Mouse (Mus musculus): ENCODE data around the gene Grip1. TPM values are rescaled to one million over a fixed set of nuclear protein-coding genes. Genes with fewer than 3 reads are reported as not detected.

Grip1 gene
- polyA plus RNA-seq, 1 experiment, result 0.13 TPM

- WGBS, result 86% methylated on average over 3 of the region's 3 CpGs
- no peaks in the 10 kb centered on the region for H3K4me1 ChIP-seq (ENCODE audit: control insufficient read depth, insufficient read depth, insufficient read length, low read length)
- H3K36me3 ChIP-seq (ENCODE audit: control insufficient read depth, insufficient read depth, low read length), result no peaks in the 10 kb centered on the region
- TF ChIP-seq POLR2A (IDR thresholded peaks at IDR 0.05; ENCODE audit: low read depth, low read length), result no peak
- TF ChIP-seq CTCF (IDR thresholded peaks at IDR 0.05; ENCODE audit: extremely low read depth, insufficient read length, insufficient replicate concordance, low read depth, low read length), result no peak
- H3K4me3 ChIP-seq (ENCODE audit: low read depth, low read length), result no peak overlapping the region
- no peak overlapping the region for H3K27ac ChIP-seq (ENCODE audit: insufficient read depth, low read depth, low read length)
- H3K27me3 ChIP-seq (ENCODE audit: control insufficient read depth, insufficient read depth, low read length), result no peaks in the 10 kb centered on the region
Measured at GRCm38 (mm10) chr10:119867726-119868125, 414.1 kb downstream of the Grip1 start.

DNA sequence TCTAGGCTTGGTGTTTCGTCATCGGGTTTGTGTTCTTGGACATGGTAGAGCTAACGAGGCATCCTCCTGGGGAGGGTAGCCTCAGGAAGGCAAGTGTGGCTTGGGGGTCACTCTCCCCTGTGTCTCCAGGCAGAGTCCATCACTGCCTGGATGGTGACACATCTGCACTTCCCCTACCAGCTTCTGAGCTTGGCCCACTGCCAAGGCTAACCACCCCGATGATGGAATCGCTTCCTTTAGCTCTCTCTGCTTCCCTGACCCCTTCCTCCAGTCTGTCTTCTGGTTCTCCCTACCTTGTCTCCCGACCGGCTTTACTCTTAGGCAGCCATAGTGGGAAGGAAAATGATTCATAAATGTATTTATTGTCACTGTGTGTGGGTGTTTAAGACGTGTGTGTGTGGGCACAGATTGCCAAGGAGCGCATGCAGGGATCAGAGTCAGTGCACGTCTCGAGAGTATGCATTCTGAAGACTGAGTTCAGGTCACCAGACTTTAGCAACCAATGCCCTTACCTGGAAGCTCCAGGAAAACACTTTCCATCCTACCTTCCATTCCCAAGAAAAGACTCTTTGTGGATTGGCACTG, 415.5 kb downstream of the Grip1 start:
- 78% methylated on average over 11 of the region's 11 CpGs for WGBS
- Histone ChIP-seq H3K4me3 (ENCODE audit: low read depth, low read length) (no peak overlapping the region), H3K27ac (ENCODE audit: insufficient read depth, low read depth, low read length) (no peak overlapping the region), H3K36me3 (ENCODE audit: control insufficient read depth, insufficient read depth, low read length) (no peaks in the 10 kb centered on the region), H3K27me3 (ENCODE audit: control insufficient read depth, insufficient read depth, low read length) (no peaks in the 10 kb centered on the region), H3K4me1 (ENCODE audit: control insufficient read depth, insufficient read depth, insufficient read length, low read length) (no peaks in the 10 kb centered on the region)
- no peak for TF ChIP-seq POLR2A (IDR thresholded peaks at IDR 0.05; ENCODE audit: low read depth, low read length)
- TF ChIP-seq CTCF (IDR thresholded peaks at IDR 0.05; ENCODE audit: extremely low read depth, insufficient read length, insufficient replicate concordance, low read depth, low read length), result no peak

GRCm38 (mm10) chr10:119876721-119877120, 423.1 kb downstream of the Grip1 start:
- TF ChIP-seq CTCF (IDR thresholded peaks at IDR 0.05; ENCODE audit: extremely low read depth, insufficient read length, insufficient replicate concordance, low read depth, low read length) (no peak), POLR2A (IDR thresholded peaks at IDR 0.05; ENCODE audit: low read depth, low read length) (no peak)
- WGBS, result 69% methylated on average over 6 of the region's 6 CpGs

DNA sequence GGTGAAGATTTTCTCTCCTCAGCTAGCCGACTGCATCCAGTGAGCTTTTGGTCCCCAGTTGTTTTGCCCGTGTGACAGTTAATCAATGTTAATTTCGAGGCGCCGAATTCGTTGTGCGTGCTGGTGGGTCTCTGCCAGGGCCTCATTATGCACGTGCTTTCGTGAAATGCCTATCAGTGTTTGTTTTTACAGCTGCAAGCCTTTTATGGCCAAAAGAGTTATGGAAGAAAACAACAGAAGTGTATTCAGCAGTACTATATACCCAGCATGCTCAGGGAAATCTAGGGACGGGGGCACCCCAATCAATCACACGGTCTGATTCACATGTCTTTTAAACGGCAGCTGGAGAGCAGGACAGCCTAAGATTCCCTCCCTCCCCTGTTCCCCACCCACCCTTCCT, 424.7 kb downstream of the Grip1 start:
- H3K4me1 ChIP-seq (ENCODE audit: control insufficient read depth, insufficient read depth, insufficient read length, low read length), result no peaks in the 10 kb centered on the region
- H3K27ac ChIP-seq (ENCODE audit: insufficient read depth, low read depth, low read length), result no peak overlapping the region
- H3K27me3 ChIP-seq (ENCODE audit: control insufficient read depth, insufficient read depth, low read length), result no peaks in the 10 kb centered on the region
- H3K4me3 ChIP-seq (ENCODE audit: low read depth, low read length), result no peak overlapping the region
- WGBS, result 56% methylated on average over 12 of the region's 12 CpGs
- TF ChIP-seq CTCF (IDR thresholded peaks at IDR 0.05; ENCODE audit: extremely low read depth, insufficient read length, insufficient replicate concordance, low read depth, low read length) (no peak), POLR2A (IDR thresholded peaks at IDR 0.05; ENCODE audit: low read depth, low read length) (no peak)
- no peaks in the 10 kb centered on the region for H3K36me3 ChIP-seq (ENCODE audit: control insufficient read depth, insufficient read depth, low read length)

More at GRCm38 (mm10) chr10:119876721-119877120, 423.1 kb downstream of the Grip1 start:
- Histone ChIP-seq H3K4me3 (ENCODE audit: low read depth, low read length) (no peak overlapping the region), H3K36me3 (ENCODE audit: control insufficient read depth, insufficient read depth, low read length) (no peaks in the 10 kb centered on the region), H3K4me1 (ENCODE audit: control insufficient read depth, insufficient read depth, insufficient read length, low read length) (no peaks in the 10 kb centered on the region), H3K27ac (ENCODE audit: insufficient read depth, low read depth, low read length) (no peak overlapping the region), H3K27me3 (ENCODE audit: control insufficient read depth, insufficient read depth, low read length) (no peaks in the 10 kb centered on the region)

DNA sequence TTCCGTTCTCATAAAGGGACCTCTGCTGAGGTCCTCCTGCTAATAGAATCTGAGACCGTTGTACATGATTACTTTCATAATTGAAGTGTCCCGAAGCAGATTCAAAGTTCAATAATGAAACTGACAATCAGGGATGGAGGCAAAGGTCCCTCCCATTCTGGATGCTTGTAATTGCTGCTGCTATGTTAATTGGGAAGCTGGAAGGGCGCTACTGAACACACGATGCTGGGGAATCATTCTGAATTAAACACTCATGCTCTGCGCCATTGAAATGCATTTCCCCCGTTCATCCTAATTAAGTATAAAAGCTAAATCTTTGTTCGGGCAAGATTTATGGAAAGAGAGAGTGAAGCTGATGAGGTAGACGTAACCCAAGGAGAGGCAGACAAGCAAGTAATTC, 431.0 kb downstream of the Grip1 start:
- no peaks in the 10 kb centered on the region for H3K27me3 ChIP-seq (ENCODE audit: control insufficient read depth, insufficient read depth, low read length)
- H3K4me1 ChIP-seq (ENCODE audit: control insufficient read depth, insufficient read depth, insufficient read length, low read length), result no peaks in the 10 kb centered on the region
- no peaks in the 10 kb centered on the region for H3K36me3 ChIP-seq (ENCODE audit: control insufficient read depth, insufficient read depth, low read length)
- WGBS, result 73% methylated on average over 9 of the region's 9 CpGs
- H3K27ac ChIP-seq (ENCODE audit: insufficient read depth, low read depth, low read length), result no peak overlapping the region
- H3K4me3 ChIP-seq (ENCODE audit: low read depth, low read length), result no peak overlapping the region
- TF ChIP-seq CTCF (IDR thresholded peaks at IDR 0.05; ENCODE audit: extremely low read depth, insufficient read length, insufficient replicate concordance, low read depth, low read length) (no peak), POLR2A (IDR thresholded peaks at IDR 0.05; ENCODE audit: low read depth, low read length) (no peak)

DNA sequence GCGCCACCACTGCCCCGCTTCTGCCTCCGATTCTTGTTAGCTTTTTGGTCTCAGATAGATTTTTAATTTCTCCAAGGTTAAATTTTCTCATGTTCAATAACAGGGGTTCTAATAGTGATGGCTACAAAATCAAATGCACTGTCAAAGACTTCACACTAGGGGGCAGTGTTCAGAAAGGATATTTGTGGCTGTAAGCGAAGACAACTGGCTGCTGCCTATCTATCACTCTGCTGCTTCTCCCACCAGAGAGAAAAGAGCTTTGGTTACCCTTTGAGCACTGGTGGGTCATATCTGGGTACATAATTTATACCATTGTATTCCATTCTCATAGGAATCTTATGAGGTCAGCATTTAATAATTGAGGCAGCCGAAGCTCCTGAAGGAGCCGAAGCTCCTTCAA, 431.9 kb downstream of the Grip1 start:
- TF ChIP-seq CTCF (IDR thresholded peaks at IDR 0.05; ENCODE audit: extremely low read depth, insufficient read length, insufficient replicate concordance, low read depth, low read length) (no peak), POLR2A (IDR thresholded peaks at IDR 0.05; ENCODE audit: low read depth, low read length) (no peak)
- H3K27ac ChIP-seq (ENCODE audit: insufficient read depth, low read depth, low read length), result no peak overlapping the region
- no peaks in the 10 kb centered on the region for H3K36me3 ChIP-seq (ENCODE audit: control insufficient read depth, insufficient read depth, low read length)
- no peak overlapping the region for H3K4me3 ChIP-seq (ENCODE audit: low read depth, low read length)
- no peaks in the 10 kb centered on the region for H3K4me1 ChIP-seq (ENCODE audit: control insufficient read depth, insufficient read depth, insufficient read length, low read length)
- WGBS, result 81% methylated on average over 6 of the region's 6 CpGs
- no peaks in the 10 kb centered on the region for H3K27me3 ChIP-seq (ENCODE audit: control insufficient read depth, insufficient read depth, low read length)

DNA sequence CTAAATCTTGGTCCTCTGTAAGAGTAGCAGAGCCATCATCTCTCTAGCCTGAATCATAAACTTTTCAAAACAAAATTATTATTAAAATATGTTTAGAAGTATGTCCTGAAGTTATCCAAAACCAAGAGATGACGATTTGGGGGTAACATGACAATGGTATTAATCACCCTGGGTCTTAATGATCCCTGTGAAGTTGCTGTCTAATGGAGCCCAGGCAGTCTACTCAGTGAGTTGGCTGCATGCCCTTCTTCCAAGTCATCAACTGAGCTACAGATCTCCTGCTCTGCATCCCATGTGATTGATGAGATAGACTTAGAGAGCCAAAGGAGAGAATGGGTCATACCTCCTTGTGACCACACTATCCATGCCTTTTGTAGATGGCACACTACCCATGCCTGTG, 433.1 kb downstream of the Grip1 start:
- no peak overlapping the region for H3K4me3 ChIP-seq (ENCODE audit: low read depth, low read length)
- no peaks in the 10 kb centered on the region for H3K36me3 ChIP-seq (ENCODE audit: control insufficient read depth, insufficient read depth, low read length)
- no peaks in the 10 kb centered on the region for H3K4me1 ChIP-seq (ENCODE audit: control insufficient read depth, insufficient read depth, insufficient read length, low read length)
- no peaks in the 10 kb centered on the region for H3K27me3 ChIP-seq (ENCODE audit: control insufficient read depth, insufficient read depth, low read length)
- no peak for TF ChIP-seq CTCF (IDR thresholded peaks at IDR 0.05; ENCODE audit: extremely low read depth, insufficient read length, insufficient replicate concordance, low read depth, low read length)
- no peak for TF ChIP-seq POLR2A (IDR thresholded peaks at IDR 0.05; ENCODE audit: low read depth, low read length)
- WGBS, result 51% methylated on average over 1 of the region's 1 CpGs
- no peak overlapping the region for H3K27ac ChIP-seq (ENCODE audit: insufficient read depth, low read depth, low read length)
